Mouse (Mus musculus) cortical plate, adult 2 months (tissue): ENCODE data around the gene Unc45b.

Experiments used
- CTCF ChIP-seq: fragments of 200-500 bp; IDR thresholded peaks from 2 replicates; pipeline ENCODE4 v1.5.1; 2011; ENCODE audit warnings: mild to moderate bottlenecking, control low read depth, low read length; ENCODE audit not compliant: insufficient read depth; ENCODE audit errors: extremely low read depth
- POLR2A ChIP-seq: fragments of 200-500 bp; IDR thresholded peaks from 2 replicates; pipeline ENCODE4 v1.6.1; 2011; ENCODE audit warnings: mild to moderate bottlenecking, low read length, control low read depth; ENCODE audit not compliant: insufficient read depth; ENCODE audit errors: extremely low read depth

DNA sequence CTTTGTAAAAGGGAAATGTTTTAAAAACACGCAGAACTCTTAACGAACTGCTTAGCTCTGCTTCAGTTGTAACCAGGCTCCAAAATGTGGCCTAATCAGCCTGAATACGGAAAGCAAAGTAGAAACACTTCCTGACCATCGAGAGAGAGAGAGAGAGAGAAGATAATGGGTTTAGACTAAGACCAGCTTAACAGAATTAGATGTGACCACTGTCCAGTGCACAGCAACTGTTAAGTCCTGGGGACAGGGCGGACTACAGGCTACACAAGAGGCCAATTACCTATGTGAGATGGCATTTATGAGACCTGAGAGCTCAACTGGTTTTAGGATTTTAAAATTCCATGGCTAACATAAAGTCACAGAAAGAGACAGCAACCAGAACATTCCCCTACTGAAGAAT is 42.4 kb upstream of the Unc45b start:
- no peak for TF ChIP-seq CTCF
- no peak for TF ChIP-seq POLR2A
